Mouse (Mus musculus) testis, adult 2 months (tissue): Measurements from ENCODE around the gene Ttc28.

Experiments used
- CTCF ChIP-seq: fragments of 200-500 bp; IDR thresholded peaks from 2 replicates; pipeline ENCODE4 v1.5.1; 2012; ENCODE audit warnings: low read depth, mild to moderate bottlenecking, inconsistent platforms, low read length, moderate library complexity; ENCODE audit not compliant: control insufficient read depth, insufficient read depth, insufficient replicate concordance
- POLR2A ChIP-seq: fragments of 200-500 bp; IDR thresholded peaks from 2 replicates; pipeline ENCODE4 v1.6.1; 2012; ENCODE audit warnings: low read depth, mild to moderate bottlenecking, inconsistent platforms, low read length, moderate library complexity; ENCODE audit not compliant: control insufficient read depth

DNA sequence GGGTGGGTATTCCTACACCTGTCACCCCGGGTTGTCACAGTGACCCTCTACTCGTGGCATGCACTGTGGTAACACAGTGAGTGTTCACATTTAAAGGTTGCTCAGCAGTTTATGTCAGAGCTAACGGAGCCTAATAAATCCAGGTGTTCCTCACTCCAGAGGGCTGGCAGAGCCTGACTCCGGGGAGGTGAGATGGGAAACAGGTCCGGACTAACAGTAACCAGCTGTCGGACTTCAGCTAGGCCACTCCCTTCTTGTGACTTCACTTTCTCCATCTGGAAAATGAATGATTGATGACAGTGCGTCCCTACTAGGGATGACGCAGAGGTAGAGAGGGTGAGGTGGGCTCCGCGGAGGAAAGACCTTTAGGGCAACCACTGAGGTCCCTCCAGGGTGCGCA is 336.1 kb downstream of the Ttc28 start:
- TF ChIP-seq POLR2A = no peak
- no peak for TF ChIP-seq CTCF
